21 mouse cellular contexts compared by ENCODE assay signal in the genomic region with DNA sequence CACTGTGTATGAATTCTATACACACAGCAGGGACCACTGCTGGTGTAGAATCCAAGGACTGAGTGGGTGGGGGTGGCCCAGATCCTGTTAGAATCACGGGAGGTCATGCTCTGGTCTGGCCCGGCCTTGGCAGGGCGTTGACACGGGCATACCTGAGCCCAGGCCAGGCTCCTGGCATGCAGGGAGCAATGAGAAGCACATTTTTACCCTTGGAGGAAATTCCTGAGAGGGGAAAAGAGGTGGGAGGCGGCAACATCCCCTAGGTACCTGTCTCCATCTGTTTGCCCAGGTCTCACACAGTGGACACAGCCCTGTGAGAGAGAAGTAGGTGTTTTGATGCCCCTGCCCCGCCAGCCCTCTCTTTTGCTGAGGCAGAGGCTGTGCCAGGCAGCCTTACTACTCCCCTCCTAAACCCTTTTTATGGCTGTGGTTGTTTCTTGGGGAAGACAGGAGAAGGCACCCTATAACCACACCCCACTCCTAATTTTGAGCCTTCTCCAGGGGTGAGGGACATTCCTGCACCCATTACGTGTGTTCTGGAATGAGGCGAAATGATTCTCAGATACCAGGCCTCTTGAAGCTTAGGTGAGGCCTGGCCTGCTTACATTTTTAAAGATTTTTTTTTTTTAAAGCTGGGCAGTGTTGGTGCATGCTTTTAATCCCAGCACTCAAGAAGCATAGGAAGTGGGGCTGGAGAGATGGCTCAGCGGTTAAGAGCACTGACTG. TPM values are rescaled to one million over a fixed set of nuclear protein-coding genes. Genes with fewer than 3 reads are reported as not detected.
DNase-seq lines count a peak whose midpoint lies in the region; ATAC-seq and TF ChIP-seq lines count a peak whose summit lies in the region.
"Had no signal": no experiment of that assay in that cellular context is flagged by ENCODE, and none has a peak within 500 bp of the region (broad histone marks: within the 10 kb centered on the region; RNA-seq: fewer than 3 reads in every experiment).

No protein-coding gene starts in this region.

- H3K27ac ChIP-seq in kidney, adult 2 months (ENCODE audit: insufficient read depth, low read depth, low read length): no peak overlapping the region
- peak overlapping the region; percentile 23; the same call in 1 of the 2 replicates for H3K27ac ChIP-seq in neural tube, embryonic 13.5 days (replicated peaks)
- H3K27ac ChIP-seq: embryonic facial prominence, embryonic 15.5 days; hindbrain, embryonic 10.5 days; kidney, embryonic 15.5 days; limb, embryonic 13.5 days; liver, embryonic 14.5 days had no signal

- no peaks in the 10 kb centered on the region for H3K36me3 ChIP-seq in kidney, adult 2 months (ENCODE audit: control insufficient read depth, insufficient read depth, low read length)
- no peaks in the 10 kb centered on the region for H3K36me3 ChIP-seq in neural tube, embryonic 13.5 days
- H3K36me3 ChIP-seq: embryonic facial prominence, embryonic 15.5 days; kidney, embryonic 15.5 days; limb, embryonic 13.5 days had no signal

- no peak overlapping the region for H3K9ac ChIP-seq in neural tube, embryonic 13.5 days
- H3K9ac ChIP-seq: embryonic facial prominence, embryonic 15.5 days; kidney, embryonic 15.5 days; limb, embryonic 13.5 days; liver, embryonic 14.5 days had no signal

- H3K4me2 ChIP-seq in neural tube, embryonic 13.5 days: no peak overlapping the region
- H3K4me2 ChIP-seq: embryonic facial prominence, embryonic 15.5 days; kidney, embryonic 15.5 days; limb, embryonic 13.5 days had no signal

- no peaks in the 10 kb centered on the region for H3K4me1 ChIP-seq in kidney, adult 2 months (ENCODE audit: control insufficient read depth, insufficient read depth, low read length)
- H3K4me1 ChIP-seq in neural tube, embryonic 13.5 days (replicated peaks): peaks cover 84% of the 10 kb centered on the region

- no peaks in the 10 kb centered on the region for H3K9me3 ChIP-seq in neural tube, embryonic 13.5 days
- H3K9me3 ChIP-seq: embryonic facial prominence, embryonic 15.5 days; hindbrain, embryonic 10.5 days; kidney, embryonic 15.5 days; limb, embryonic 13.5 days; megakaryocyte, embryonic 14.5 days had no signal

- peak; percentile 28 for DNase-seq in kidney, adult 2 months
- no peak for DNase-seq in kidney, postnatal 25 days
- DNase-seq in neural tube, embryonic 10.5 days (ENCODE audit: extremely low spot score, low spot score): no peak
- DNase-seq in lung, postnatal 14 days: peak; percentile 17
- no peak for DNase-seq in spleen, adult 12 weeks (ENCODE audit: low spot score)
- no peak for DNase-seq in heart, adult 9 months (ENCODE audit: low spot score in 2 of 2)
- DNase-seq: adrenal gland, postnatal 36 days; cerebellum, adult 9-10 months; embryo, embryonic 11 days; gastrocnemius, postnatal 10 days; heart, adult 18-20 months; thymus, postnatal 36 days had no signal

- WGBS in kidney, adult 2 months: 80% methylated on average over 9 of the region's 9 CpGs
- 86% methylated on average over 9 of the region's 9 CpGs for WGBS in neural tube, embryonic 13.5 days

- H3K27me3 ChIP-seq in kidney, adult 2 months (replicated peaks; ENCODE audit: control insufficient read depth, insufficient read depth, low read length): no peaks in the 10 kb centered on the region
- H3K27me3 ChIP-seq in neural tube, embryonic 13.5 days: no peaks in the 10 kb centered on the region
- H3K27me3 ChIP-seq: Patski had no signal

- H3K4me3 ChIP-seq in kidney, adult 2 months (ENCODE audit: insufficient read depth, low read depth, low read length): no peak overlapping the region
- H3K4me3 ChIP-seq in neural tube, embryonic 13.5 days: no peak overlapping the region
- H3K4me3 ChIP-seq: embryonic facial prominence, embryonic 15.5 days; hindbrain, embryonic 10.5 days; kidney, embryonic 15.5 days; limb, embryonic 13.5 days; megakaryocyte, embryonic 14.5 days had no signal

- TF ChIP-seq POLR2A in kidney, adult 2 months (IDR thresholded peaks at IDR 0.05; ENCODE audit: low read depth, low read length): no peak

- no peak for ATAC-seq in neural tube, embryonic 13.5 days (ENCODE audit: low read depth)
- ATAC-seq: inflammation-experienced regulatory T-cells, adult 6 months; Patski had no signal

- TF ChIP-seq CTCF in kidney, adult 2 months (conservative IDR thresholded peaks at IDR 0.05; ENCODE audit: insufficient read depth, insufficient read length, low read depth, low read length): no peak

RNA-seq across cellular contexts. Expression of a gene that starts 8.1 kb away (rescaled TPM):
- 1.7 and 2.3 TPM in 2 replicates for polyA plus RNA-seq in kidney, adult 2 months (2012; rRNA removed)
- polyA plus RNA-seq in neural tube, embryonic 13.5 days (2015; fragmentation: Nextera tagmentation; extraction: Ambion mirVana): 99.9 and 103 TPM in 2 replicates

Comparison
In these comparisons a context has a peak if more than half of its experiments do, and no peak if none do; other contexts are left out.
1. DNase-seq: peak in kidney, adult 2 months (single experiment) and lung, postnatal 14 days (single experiment); none in kidney, postnatal 25 days (0 of 2), neural tube, embryonic 10.5 days (single experiment), spleen, adult 12 weeks (single experiment) and heart, adult 9 months (0 of 2).
2. RNA of a gene that starts 8.1 kb away (polyA plus RNA-seq): 99.9 to 103 TPM in neural tube, embryonic 13.5 days; 1.7 to 2.3 TPM in kidney, adult 2 months; every median in the first group is over 10 times any median in the second.